Mouse (Mus musculus) embryonic facial prominence, embryonic 14.5 days (tissue): Measurements from ENCODE around the gene Mdp1. TPM values are rescaled to one million over a fixed set of nuclear protein-coding genes. Genes with fewer than 3 reads are reported as not detected.

ENCODE experiments used
- ATAC-seq: fragments of 200-750 bp; cut with Nextera tagmentation; 2 replicates; pipeline ENCODE4 v1.8.0; 2017; ENCODE audit warnings: low read depth, moderate number of reproducible peaks, moderate TSS enrichment
- DNase-seq: peaks from one replicate; pipeline ENCODE4 v3.0.0-alpha.2; 2015; ENCODE audit warnings: low spot score
- H3K27ac ChIP-seq: fragments of 300-500 bp; sonication (generic); replicated peaks from 2 replicates; pipeline ENCODE4 v1.5.1; 2014; ENCODE audit warnings: low read depth, mild to moderate bottlenecking, low read length, moderate library complexity
- H3K27me3 ChIP-seq: fragments of 300-500 bp; sonication (generic); replicated peaks from 2 replicates; pipeline ENCODE4 v1.6.1; 2014; ENCODE audit warnings: low read length; ENCODE audit not compliant: control insufficient read depth, insufficient read depth
- H3K36me3 ChIP-seq: fragments of 300-500 bp; sonication (generic); 2 replicates; pipeline ENCODE4 v1.6.1; 2014; ENCODE audit warnings: low read length, mixed read lengths; ENCODE audit not compliant: control insufficient read depth, insufficient read depth
- H3K4me1 ChIP-seq: fragments of 300-500 bp; sonication (generic); 2 replicates; pipeline ENCODE4 v1.6.1; 2014; ENCODE audit warnings: antibody characterized with exemption, low read length; ENCODE audit not compliant: control insufficient read depth, insufficient read depth
- H3K4me2 ChIP-seq: fragments of 300-500 bp; sonication (generic); 2 replicates; pipeline ENCODE4 v1.6.1; 2014; ENCODE audit warnings: low read depth, mild to moderate bottlenecking, low read length, moderate library complexity, mixed read lengths
- H3K4me3 ChIP-seq: fragments of 300-500 bp; sonication (generic); 2 replicates; pipeline ENCODE4 v1.5.1; 2014; ENCODE audit warnings: low read depth, mild to moderate bottlenecking, low read length
- H3K9ac ChIP-seq: fragments of 300-500 bp; sonication (generic); 2 replicates; pipeline ENCODE4 v1.6.1; 2014; ENCODE audit warnings: low read depth, mild to moderate bottlenecking, low read length, moderate library complexity, mixed read lengths
- H3K9me3 ChIP-seq: fragments of 300-500 bp; sonication (generic); 2 replicates; pipeline ENCODE4 v1.6.1; 2016; ENCODE audit warnings: low read length; ENCODE audit not compliant: control insufficient read depth
- WGBS: fragments of 180-500 bp; shearing (Covaris S2); extraction: QIAGEN DNeasy Blood & Tissue Kit; methylation state at CpG from one replicate; pipeline ENCODE4 v1.1.7; 2014; 5-methylcytosine and 5-hydroxymethylcytosine counted together
- polyA plus RNA-seq: library from polyadenylated mRNA; unstranded; fragments of >200 nt; fragmentation: Nextera tagmentation; extraction: Ambion mirVana; gene quantifications from 2 replicates; pipeline ENCODE4 v1.2.1, GENCODE M21; 2014

Gene Mdp1
- polyA plus RNA-seq, 1 experiment from 2014 or later, result 42.6 TPM

GRCm38 (mm10) chr14:55681160-55682117 is 21.1 kb upstream of the Mdp1 start, which contains the start of gene Tinf2:
Gene Tinf2, minus strand, starts transcription at chr14:55681820.
- Histone ChIP-seq H3K4me3 (peak within 1 kb of the TSS; percentile 81), H3K36me3 (peaks cover 43% of the 10 kb centered on the region), H3K9ac (peak within 1 kb of the TSS; percentile 84), H3K27ac (peak within 1 kb of the TSS; percentile 92), H3K4me1 (no peaks in the 10 kb centered on the region), H3K9me3 (no peaks in the 10 kb centered on the region), H3K27me3 (no peaks in the 10 kb centered on the region), H3K4me2 (peak within 1 kb of the TSS; percentile 82)
- peak; percentile 97 for DNase-seq
- under 1% methylated on average over 63 of the region's 66 CpGs for whole genome bisulfite sequencing
- peak; percentile 97 for ATAC-seq

- Histone ChIP-seq H3K27me3 (no peaks in the 10 kb centered on the region), H3K9me3 (no peaks in the 10 kb centered on the region), H3K36me3 (peaks cover 60% of the 10 kb centered on the region), H3K4me2 (no peak overlapping the region), H3K9ac (no peak overlapping the region), H3K4me3 (no peak overlapping the region), H3K4me1 (peaks cover 4% of the 10 kb centered on the region), H3K27ac (no peak overlapping the region)
- WGBS, result 90% methylated on average over 4 of the region's 4 CpGs
- DNase-seq (no peak), ATAC-seq (no peak)
These were observed 17.3 kb upstream of the Mdp1 start for GRCm38 (mm10) chr14:55677615-55678014.

GRCm38 (mm10) chr14:55672741-55673060 is 12.4 kb upstream of the Mdp1 start:
- H3K27me3 ChIP-seq, result no peaks in the 10 kb centered on the region
- peak overlapping the region; percentile 80 for H3K9ac ChIP-seq
- H3K9me3 ChIP-seq, result no peaks in the 10 kb centered on the region
- H3K4me1 ChIP-seq, result peaks cover 14% of the 10 kb centered on the region
- DNase-seq (no peak), ATAC-seq (no peak)
- WGBS, result 71% methylated on average over 7 of the region's 7 CpGs
- H3K4me2 ChIP-seq, result peak overlapping the region; percentile 95
- H3K27ac ChIP-seq, result no peak overlapping the region
- H3K36me3 ChIP-seq, result peaks cover 42% of the 10 kb centered on the region
- H3K4me3 ChIP-seq, result peak overlapping the region; percentile 64

GRCm38 (mm10) chr14:55671833-55672740 is 11.8 kb upstream of the Mdp1 start, which contains the start of the genes Gmpr2 and Nedd8:
Gene Gmpr2, plus strand, starts transcription at chr14:55671941.
Gene Nedd8, minus strand, starts transcription at chr14:55672124.
- 1% methylated on average over 36 of the region's 38 CpGs for WGBS
- peak within 1 kb of the TSS; percentile 86 for H3K27ac ChIP-seq
- DNase-seq, result peak; percentile 99
- peak within 1 kb of the TSS; percentile 95 for H3K4me2 ChIP-seq
- H3K36me3 ChIP-seq, result peaks cover 35% of the 10 kb centered on the region
- ATAC-seq, result peak; percentile 98
- peak within 1 kb of the TSS; percentile 64 for H3K4me3 ChIP-seq
- no peaks in the 10 kb centered on the region for H3K27me3 ChIP-seq
- H3K9ac ChIP-seq, result peak within 1 kb of the TSS; percentile 80
- H3K9me3 ChIP-seq, result no peaks in the 10 kb centered on the region
- peaks cover 14% of the 10 kb centered on the region for H3K4me1 ChIP-seq

- Histone ChIP-seq H3K36me3 (peaks cover 34% of the 10 kb centered on the region), H3K27me3 (no peaks in the 10 kb centered on the region), H3K4me3 (peak overlapping the region; percentile 64), H3K4me2 (peak overlapping the region; percentile 95), H3K9me3 (no peaks in the 10 kb centered on the region), H3K4me1 (peaks cover 14% of the 10 kb centered on the region), H3K27ac (peak overlapping the region; percentile 86), H3K9ac (peak overlapping the region; percentile 80)
- DNase-seq (no peak), ATAC-seq (peak; percentile 65)
- whole genome bisulfite sequencing, result 0% methylated on average over 9 of the region's 12 CpGs
These were observed 11.2 kb upstream of the Mdp1 start for GRCm38 (mm10) chr14:55671486-55671832.

GRCm38 (mm10) chr14:55660636-55661035 is 328 bp upstream of the Mdp1 start:
- Histone ChIP-seq H3K4me1 (peaks cover 13% of the 10 kb centered on the region; the same call in 1 of the 2 replicates), H3K27ac (peak overlapping the region; percentile 59), H3K4me3 (peak overlapping the region; percentile 78), H3K27me3 (no peaks in the 10 kb centered on the region), H3K36me3 (peaks cover 37% of the 10 kb centered on the region), H3K9me3 (no peaks in the 10 kb centered on the region), H3K9ac (peak overlapping the region; percentile 82), H3K4me2 (peak overlapping the region; percentile 65)
- 31% methylated on average over 2 of the region's 2 CpGs for WGBS
- ATAC-seq (peak; percentile 35), DNase-seq (no peak)

GRCm38 (mm10) chr14:55658011-55658410 is 2.3 kb downstream of the Mdp1 start:
- no peak overlapping the region for H3K4me2 ChIP-seq
- no peaks in the 10 kb centered on the region for H3K27me3 ChIP-seq
- ATAC-seq (no peak), DNase-seq (no peak)
- H3K4me1 ChIP-seq, result peaks cover 13% of the 10 kb centered on the region; the same call in 1 of the 2 replicates
- no peak overlapping the region for H3K9ac ChIP-seq
- peaks cover 27% of the 10 kb centered on the region for H3K36me3 ChIP-seq
- H3K27ac ChIP-seq, result no peak overlapping the region
- WGBS, result 94% methylated on average over 5 of the region's 5 CpGs
- H3K4me3 ChIP-seq, result no peak overlapping the region
- no peaks in the 10 kb centered on the region for H3K9me3 ChIP-seq

- no peak for ATAC-seq
- H3K27ac ChIP-seq, result no peak overlapping the region
- peaks cover 17% of the 10 kb centered on the region for H3K36me3 ChIP-seq
- H3K4me3 ChIP-seq, result no peak overlapping the region
- no peak overlapping the region for H3K9ac ChIP-seq
- WGBS, result 85% methylated on average over 3 of the region's 3 CpGs
- no peaks in the 10 kb centered on the region for H3K27me3 ChIP-seq
- no peak for DNase-seq
- H3K4me2 ChIP-seq, result no peak overlapping the region
- peaks cover 13% of the 10 kb centered on the region; the same call in 1 of the 2 replicates for H3K4me1 ChIP-seq
- H3K9me3 ChIP-seq, result no peaks in the 10 kb centered on the region
These were observed 3.4 kb downstream of the Mdp1 start for GRCm38 (mm10) chr14:55656935-55657334.
